Comparison of ENCODE assay signal across 1 mouse cellular context in genomic region chr11:70074379-70075071, GRCm38 (mm10).
A peak's percentile ranks its signal among the peaks of the same experiment; 100 is the strongest.
TF ChIP-seq lines count a peak whose summit lies in the region.

No protein-coding gene starts in this region.

TF ChIP-seq in MEL, 35 proteins besides CTCF, POLR2A, EP300 and RAD21 (continued from another document):
- TF ChIP-seq SMC3 (IDR thresholded peaks at IDR 0.05; ENCODE audit: low read depth, low read length) (peak; percentile 88), MAFK (IDR thresholded peaks at IDR 0.05; ENCODE audit: borderline replicate concordance, low read depth, low read length) (no peak), NRF1 (IDR thresholded peaks at IDR 0.05; ENCODE audit: insufficient read depth, low read depth, low read length, poor library complexity, severe bottlenecking) (no peak), CHD2 (IDR thresholded peaks at IDR 0.05; ENCODE audit: low read length) (no peak), JUND (IDR thresholded peaks at IDR 0.05; ENCODE audit: low read depth, low read length) (0 out of 2 replicates have a peak, but pooled peaks have one; percentile 47), BHLHE40 (IDR thresholded peaks at IDR 0.05; ENCODE audit: borderline replicate concordance, low read depth, low read length) (no peak), SIN3A (IDR thresholded peaks at IDR 0.05; ENCODE audit: low read length) (peak; percentile 55; the same call in 1 of the 2 replicates), POLR2AphosphoS5 (IDR thresholded peaks at IDR 0.05; ENCODE audit: borderline replicate concordance, low read depth, low read length) (no peak), MXI1 (IDR thresholded peaks at IDR 0.05; ENCODE audit: low read depth, low read length) (peak; percentile 71), POLR2AphosphoS2 (IDR thresholded peaks at IDR 0.05; ENCODE audit: low read length) (no peak), MAX (IDR thresholded peaks at IDR 0.05; ENCODE audit: low read length) (peak; percentile 61; the same call in 1 of the 2 replicates), GATA1 (IDR thresholded peaks at IDR 0.05; ENCODE audit: low read depth, low read length) (no peak)
